Mouse (Mus musculus): ENCODE data around the gene Aacs.
"Not testable (repeated sequence)": the region's sequence is repeated elsewhere in the genome, so short reads cannot be mapped to it uniquely, and the experiment has no call there.

The Aacs gene

GRCm38 (mm10) chr5:125475601-125476285 lies at the start of gene Aacs:
Gene Aacs (plus strand): TSS chr5:125475814.
- DNase-seq (ENCODE audit: low read depth, low spot score) = peak; percentile 92

GRCm38 (mm10) chr5:125426343-125426742 lies 49.3 kb upstream of the Aacs start:
- DNase-seq (ENCODE audit: low read depth, low spot score) = peak; percentile 83

DNA sequence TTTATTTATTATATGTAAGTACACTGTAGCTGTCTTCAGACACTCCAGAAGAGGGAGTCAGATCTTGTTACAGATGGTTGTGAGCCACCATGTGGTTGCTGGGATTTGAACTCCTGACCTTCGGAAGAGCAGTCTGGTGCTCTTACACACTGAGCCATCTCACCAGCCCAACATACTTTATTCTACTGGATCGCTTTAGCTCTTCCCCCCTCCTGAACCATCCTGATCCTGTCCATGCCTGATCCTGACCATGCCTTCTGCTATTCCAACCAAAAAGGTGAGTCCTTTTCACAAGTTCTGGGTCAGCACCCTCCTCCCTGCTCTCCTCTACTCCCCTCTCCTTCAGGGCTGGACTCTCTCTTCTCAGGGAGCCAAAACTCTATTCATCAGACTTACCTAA lies 43.3 kb upstream of the Aacs start:
- not testable (repeated sequence) for DNase-seq (ENCODE audit: low read depth, low spot score)

- DNase-seq (ENCODE audit: low read depth, low spot score) = peak; percentile 98
Observed at GRCm38 (mm10) chr5:125433793-125434337, 41.7 kb upstream of the Aacs start, which contains the start of gene Dhx37. Gene Dhx37 (minus strand): TSS chr5:125434121.

- not testable (repeated sequence) for DNase-seq (ENCODE audit: low read depth, low spot score)
Observed at GRCm38 (mm10) chr5:125434347-125434746, 41.3 kb upstream of the Aacs start.

GRCm38 (mm10) chr5:125440583-125441233 lies 34.9 kb upstream of the Aacs start:
- no peak for DNase-seq (ENCODE audit: low read depth, low spot score)

GRCm38 (mm10) chr5:125441234-125442114 lies 34.1 kb upstream of the Aacs start, which contains the start of gene Bri3bp:
Gene Bri3bp (plus strand): TSS chr5:125441568.
- DNase-seq (ENCODE audit: low read depth, low spot score) = peak; percentile 33

- no peak for DNase-seq (ENCODE audit: low read depth, low spot score)
Observed at GRCm38 (mm10) chr5:125442136-125442995, 33.2 kb upstream of the Aacs start.

DNA sequence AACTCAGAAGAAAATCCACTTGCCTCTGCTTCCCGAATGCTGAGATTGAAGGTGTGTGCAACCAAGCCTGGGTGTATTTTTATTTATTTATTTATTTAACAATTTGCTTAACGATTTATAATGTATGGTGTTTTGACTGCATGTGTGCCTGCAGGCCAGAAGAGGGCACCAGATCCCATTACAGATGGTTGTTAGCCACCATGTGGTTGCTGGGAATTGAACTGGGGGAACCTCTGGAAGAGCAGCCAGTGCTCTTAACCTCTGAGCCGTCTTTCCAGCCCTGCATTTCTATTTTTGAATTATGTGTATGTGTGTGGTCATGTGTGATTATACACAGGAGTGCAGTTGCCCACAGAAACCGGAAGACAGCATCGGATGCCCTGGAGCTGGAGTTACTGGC lies 32.3 kb upstream of the Aacs start:
- DNase-seq (ENCODE audit: low read depth, low spot score) = no peak

DNA sequence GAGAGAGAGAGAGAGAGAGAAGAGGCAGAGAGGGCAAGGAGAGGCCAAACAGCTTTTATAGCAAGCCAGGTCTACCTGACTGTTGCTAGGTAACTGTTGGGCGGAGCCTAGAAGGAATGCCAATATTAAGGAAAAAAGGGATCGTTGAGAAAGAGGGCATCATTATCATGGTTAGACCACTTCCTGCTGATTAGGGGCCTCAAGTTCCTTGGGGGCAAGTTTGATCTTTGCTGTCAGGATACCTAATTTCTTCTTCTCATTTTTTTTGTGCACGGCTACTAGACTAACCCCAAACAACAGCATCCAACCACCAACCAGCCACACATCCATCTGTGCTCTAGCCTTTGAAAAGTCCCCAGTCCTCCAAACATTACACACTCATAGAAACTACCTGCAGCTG lies 31.7 kb upstream of the Aacs start:
- DNase-seq (ENCODE audit: low read depth, low spot score) = no peak

GRCm38 (mm10) chr5:125444554-125444953 lies 31.1 kb upstream of the Aacs start:
- DNase-seq (ENCODE audit: low read depth, low spot score) = no peak

DNA sequence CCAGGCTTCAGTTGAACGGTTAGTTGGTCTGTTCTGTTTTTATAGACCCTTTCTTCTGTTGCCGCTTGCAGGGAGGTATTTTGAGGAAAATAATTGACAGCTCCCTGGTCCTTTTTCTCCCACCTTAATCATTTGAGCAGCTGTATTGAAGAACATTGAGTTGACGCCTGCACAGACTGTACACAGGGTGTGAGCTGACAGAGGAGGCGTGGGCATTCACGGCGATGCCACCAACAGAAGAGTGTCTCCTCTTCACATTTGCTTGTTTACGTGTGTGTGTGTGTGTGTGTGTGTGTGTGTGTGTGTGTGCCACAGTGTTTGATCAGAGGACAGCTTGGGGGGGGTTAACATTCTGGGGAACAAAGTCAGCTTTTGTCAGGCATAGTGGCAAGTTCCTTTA lies 29.3 kb upstream of the Aacs start:
- DNase-seq (ENCODE audit: low read depth, low spot score) = no peak

GRCm38 (mm10) chr5:125448026-125448425 lies 27.6 kb upstream of the Aacs start:
- DNase-seq (ENCODE audit: low read depth, low spot score) = no peak

- DNase-seq (ENCODE audit: low read depth, low spot score) = no peak
Observed at GRCm38 (mm10) chr5:125448631-125449030, 27.0 kb upstream of the Aacs start.

GRCm38 (mm10) chr5:125449306-125449705 lies 26.3 kb upstream of the Aacs start:
- peak; percentile 76 for DNase-seq (ENCODE audit: low read depth, low spot score)

DNA sequence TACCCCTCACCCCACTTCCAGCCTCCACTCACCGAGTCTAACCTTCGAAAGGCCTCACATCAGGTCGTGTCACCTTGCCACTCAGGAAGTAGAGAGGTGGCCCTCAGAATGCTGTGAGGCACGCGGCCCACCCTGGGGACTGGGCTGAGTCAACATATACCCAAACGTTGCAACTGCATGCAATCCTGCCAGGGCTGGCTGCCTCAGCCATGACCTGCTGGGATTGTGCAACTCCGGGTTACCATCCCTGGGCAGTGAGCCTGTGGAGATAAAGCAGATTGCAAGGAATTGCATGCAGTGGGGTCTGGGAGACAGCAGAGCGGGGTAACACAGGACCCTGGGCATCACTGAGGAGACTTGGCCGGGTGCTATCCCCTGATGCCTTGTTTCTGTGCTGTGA lies 23.0 kb upstream of the Aacs start:
- peak; percentile 82 for DNase-seq (ENCODE audit: low read depth, low spot score)

GRCm38 (mm10) chr5:125456100-125456499 lies 19.5 kb upstream of the Aacs start:
- DNase-seq (ENCODE audit: low read depth, low spot score) = no peak

GRCm38 (mm10) chr5:125457538-125457937 lies 18.1 kb upstream of the Aacs start:
- DNase-seq (ENCODE audit: low read depth, low spot score) = no peak

GRCm38 (mm10) chr5:125460574-125460973 lies 15.0 kb upstream of the Aacs start:
- peak; percentile 18 for DNase-seq (ENCODE audit: low read depth, low spot score)

DNA sequence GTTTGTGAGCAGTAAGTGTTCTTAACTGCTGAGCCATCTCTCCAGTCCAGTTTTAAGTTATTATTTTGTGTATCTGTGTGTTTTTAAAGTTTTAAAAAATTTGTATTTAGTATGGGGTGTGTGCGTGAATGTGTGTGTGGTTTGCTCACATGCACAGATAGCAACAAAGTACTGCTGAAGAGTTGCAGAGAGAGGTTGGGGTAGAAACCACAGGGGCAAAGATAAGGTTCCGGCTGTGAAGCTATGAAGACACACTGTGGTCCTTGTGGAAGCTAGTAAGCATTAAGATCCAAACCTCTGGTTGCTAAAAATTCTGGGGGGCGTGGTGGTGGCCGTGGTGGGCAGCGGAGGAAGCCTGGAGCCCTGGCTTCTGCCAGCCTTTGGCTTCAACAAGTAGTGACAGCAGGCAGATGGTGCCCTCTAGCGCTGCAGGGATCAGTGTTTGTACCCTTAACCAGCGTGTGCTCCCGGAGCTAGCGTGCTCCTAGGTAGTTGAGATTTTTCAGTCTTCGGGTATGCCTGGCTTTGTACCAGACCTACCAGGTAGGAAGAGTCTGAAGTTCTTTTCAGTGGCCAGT lies 13.7 kb upstream of the Aacs start:
- DNase-seq (ENCODE audit: low read depth, low spot score) = no peak

DNA sequence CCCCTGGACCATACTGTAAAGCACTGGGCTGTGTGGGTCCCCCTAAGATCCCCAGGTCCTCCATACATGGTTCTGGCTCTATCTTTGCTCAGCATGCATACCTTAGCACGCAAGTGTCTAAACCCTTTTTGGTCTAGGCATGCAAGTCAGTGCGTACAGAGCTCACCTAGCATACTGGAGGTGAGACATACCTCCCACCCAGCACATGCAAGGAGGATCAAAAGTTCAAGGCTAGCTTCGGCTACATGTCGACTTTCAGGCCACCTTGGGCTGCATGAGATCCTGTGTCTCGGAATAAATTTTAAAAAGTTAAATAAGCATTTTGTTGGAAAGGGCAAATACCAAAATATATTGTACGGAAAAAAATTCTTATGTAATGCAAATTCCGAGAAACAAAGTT lies 10.4 kb upstream of the Aacs start:
- DNase-seq (ENCODE audit: low read depth, low spot score) = no peak

Data from 3T3-L1 (cell line).